Mouse (Mus musculus): ENCODE data around the gene Pnmal2.
"Not testable (repeated sequence)": the region's sequence is repeated elsewhere in the genome, so short reads cannot be mapped to it uniquely, and the experiment has no call there.

Gene Pnmal2

DNA sequence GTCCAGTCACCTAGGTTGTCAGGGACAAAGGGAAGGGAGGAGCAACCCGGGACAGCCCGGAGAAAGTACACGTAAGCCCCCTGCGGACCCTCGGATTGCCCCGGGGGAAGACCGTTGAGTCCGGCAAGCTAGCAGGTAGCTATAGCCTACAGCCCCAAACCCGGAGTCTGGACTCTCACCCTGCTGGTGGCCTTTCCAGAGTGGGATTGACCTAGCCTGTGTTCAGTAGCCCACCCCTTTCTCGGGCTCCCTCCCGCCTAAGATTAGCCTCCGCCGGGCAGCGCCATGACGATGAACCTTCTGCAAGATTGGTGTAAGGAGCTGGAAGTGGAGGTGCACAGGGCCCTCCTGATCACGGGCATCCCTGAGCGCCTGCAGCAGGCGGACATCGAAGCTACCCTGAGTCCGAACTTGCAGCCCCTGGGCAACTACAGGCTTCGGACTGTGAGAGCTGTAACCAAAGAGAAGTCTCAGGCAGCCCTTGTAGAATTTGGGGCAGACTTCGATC is 380 bp downstream of the Pnmal2 start:
- DNase-seq (ENCODE audit: low spot score in 2 of 2) = no peak

DNA sequence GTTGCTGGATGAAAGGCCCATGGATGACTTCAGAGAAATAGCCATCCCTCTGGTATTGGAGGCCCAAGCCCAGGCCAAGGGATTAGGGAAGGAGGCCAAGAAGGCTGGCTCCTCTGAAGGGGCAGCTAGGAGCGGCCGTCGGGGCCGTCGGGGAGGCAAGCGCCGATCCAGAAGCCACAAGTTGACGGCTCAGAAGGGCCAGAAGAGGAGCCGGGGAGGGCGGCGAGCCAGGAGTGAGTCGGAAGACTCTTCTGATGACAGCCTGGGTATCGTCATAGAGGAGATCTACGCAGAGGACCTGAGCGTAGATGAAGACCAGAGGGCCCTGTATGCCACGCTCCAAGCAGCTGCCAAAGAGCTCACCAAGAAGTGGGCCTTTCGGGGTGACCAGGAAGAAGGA is 937 bp downstream of the Pnmal2 start:
- DNase-seq (ENCODE audit: low spot score in 2 of 2) = no peak

DNA sequence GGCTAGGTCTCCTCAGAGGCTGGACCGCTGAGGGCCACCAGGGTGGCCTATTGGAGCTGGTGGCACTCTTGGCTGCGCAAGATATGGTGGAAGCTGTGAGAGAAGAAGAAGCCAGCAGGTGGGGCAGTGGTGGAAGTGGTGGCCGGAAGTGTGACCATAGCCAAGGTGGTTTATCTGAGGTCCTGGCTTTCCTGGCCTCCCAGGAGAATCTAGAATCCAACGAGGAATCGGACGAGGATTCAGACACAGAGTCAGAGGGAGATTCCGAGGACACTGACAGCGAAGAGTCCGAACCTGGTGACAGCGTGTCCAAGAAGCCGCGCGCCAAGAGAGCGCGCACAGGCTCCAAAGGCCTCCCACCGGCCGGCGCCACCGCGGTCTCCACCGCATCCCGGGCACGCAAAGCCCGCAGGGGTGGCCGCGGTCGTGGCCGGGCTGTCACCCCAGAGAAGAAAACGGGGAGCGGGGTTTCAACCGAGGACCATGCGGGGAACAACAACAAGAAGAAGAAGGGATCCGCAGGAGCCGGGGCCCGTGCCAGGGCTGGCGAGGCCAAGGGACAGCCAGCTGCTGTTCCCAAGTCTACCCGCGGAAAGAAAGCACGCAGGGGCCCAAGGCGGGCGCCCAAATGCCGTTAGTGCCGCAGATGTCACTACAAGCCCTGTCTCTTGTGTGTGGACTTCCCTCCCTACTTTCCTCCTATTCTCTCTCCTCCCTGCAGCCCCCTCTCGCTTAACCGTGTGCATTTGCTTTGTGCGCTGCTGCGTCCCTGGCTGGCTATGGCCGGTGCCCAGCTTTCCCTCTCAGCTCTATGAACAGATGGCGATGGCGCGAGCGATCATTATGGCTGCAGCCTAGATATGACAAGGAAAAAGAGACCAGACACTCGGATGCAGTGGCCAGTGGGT is 2.2 kb downstream of the Pnmal2 start:
- no peak for DNase-seq (ENCODE audit: low spot score in 2 of 2)

DNA sequence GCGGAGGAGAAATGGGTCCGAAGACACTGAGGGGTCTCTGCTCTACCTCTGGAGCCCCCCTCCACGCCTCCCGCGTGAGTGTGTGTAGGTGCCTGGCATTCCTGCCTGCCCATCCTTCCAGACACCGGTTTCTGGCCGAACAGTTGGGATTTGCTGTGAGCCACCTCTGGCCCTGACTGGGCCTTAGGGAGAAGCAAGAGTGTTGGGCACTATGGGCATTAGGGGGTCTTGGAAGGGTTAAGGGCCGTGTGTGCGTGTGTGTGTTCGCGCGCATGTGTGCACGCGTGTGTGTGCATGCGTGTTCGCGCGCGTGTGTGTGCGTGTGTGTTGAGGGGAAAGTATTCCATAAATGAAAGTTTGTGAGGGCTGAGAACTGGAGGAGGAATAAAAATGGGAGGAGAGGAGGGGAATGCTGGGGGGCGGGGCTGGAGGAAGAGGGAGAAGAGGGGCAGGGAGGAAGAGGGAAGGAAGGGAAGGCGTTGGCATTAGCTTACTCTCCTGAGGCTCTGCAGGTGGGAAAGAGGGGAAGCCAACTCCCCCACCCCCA is 2.9 kb downstream of the Pnmal2 start:
- DNase-seq (ENCODE audit: low spot score in 2 of 2) = no peak

DNA sequence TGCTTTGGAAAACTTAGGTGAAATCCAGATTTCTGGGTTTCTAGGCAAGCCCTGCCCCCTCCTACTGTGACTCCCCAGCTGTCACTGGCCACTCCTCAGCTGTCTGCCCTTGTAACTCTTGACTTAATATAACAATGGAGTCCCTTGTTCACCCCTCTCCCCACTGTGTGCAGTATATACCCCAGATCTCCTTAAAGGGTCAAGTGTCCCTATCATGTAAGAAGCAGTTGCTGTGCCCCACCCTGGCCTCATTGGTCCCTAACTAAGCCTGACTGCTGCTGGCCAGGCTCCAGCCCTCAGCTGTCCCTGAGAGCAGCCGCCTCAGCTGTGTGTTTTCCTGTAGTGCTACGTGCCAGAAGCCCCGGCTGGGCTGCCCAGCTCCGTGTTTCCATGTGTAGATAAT is 3.5 kb downstream of the Pnmal2 start:
- DNase-seq (ENCODE audit: low spot score in 2 of 2) = no peak

DNA sequence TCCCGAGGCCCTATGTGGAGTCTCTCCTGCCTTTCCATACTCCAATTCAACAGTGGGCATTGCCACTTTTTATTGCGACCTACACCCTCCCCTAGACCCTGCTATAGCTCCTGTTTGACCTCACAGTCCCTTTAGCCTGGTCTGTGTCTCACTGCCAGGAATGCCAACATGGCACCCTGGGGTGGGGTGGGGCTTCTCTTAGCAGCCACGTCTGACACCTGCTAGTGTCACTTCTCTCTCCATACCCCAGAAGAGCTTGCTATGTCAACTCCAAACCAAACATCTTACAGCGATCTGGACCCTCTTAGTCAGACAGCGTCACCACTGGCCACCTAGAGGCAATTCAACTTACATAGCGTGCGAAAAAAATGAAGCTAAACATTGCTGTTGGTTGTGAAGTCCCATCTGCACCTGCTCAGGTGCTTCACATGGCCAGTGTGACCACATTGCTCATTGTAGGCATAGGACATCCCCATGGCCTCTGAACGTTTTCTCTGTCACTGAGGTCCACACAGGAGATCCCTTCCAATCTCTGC is 4.5 kb downstream of the Pnmal2 start:
- no peak for DNase-seq (ENCODE audit: low spot score in 2 of 2)

DNA sequence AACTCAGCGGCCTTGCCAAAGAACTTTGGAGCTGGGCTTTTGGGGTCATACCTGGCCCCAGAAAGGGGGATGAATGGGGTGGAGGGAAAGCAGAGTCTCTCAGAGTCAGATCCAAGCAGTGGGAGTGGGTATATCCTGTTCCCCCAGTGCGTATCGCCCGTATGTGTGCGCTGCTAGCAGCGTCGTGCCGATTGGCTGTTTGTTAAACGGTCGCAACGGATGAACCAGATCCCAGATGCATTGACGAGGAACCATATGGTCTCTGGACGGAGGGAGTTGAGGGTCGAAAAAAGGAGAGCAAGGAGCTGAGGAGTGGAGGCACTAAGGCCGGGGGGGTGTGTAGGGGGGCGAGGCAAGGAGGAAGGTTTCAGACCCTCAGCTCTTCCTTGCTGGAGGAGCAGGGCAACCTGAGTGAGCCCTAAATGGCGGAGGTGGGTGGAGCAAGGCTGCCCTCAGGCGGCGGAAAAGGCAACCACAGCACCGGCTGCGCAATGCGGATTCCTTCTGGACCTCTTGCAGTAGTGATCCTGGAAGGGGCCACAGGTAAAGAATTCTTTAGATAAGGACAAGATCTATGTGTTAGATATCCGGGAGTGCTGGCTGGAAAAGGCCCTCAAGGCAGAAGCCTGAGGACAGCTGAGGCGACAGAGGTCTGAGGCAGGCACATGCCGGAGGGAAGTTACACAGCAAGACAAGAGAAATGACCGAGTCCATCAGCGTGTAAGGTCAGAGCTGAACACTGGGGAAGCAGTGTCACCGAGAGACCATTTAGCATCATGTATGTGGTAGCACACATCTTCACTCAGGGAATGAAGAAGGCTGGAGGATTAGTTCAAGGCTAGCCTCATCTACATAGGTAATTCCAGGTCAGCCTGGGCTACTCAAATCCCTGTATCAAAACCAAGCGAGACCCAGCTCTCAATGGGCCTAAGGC is 5.7 kb downstream of the Pnmal2 start:
- DNase-seq (ENCODE audit: low spot score in 2 of 2) = peak; percentile 49 to 50

DNA sequence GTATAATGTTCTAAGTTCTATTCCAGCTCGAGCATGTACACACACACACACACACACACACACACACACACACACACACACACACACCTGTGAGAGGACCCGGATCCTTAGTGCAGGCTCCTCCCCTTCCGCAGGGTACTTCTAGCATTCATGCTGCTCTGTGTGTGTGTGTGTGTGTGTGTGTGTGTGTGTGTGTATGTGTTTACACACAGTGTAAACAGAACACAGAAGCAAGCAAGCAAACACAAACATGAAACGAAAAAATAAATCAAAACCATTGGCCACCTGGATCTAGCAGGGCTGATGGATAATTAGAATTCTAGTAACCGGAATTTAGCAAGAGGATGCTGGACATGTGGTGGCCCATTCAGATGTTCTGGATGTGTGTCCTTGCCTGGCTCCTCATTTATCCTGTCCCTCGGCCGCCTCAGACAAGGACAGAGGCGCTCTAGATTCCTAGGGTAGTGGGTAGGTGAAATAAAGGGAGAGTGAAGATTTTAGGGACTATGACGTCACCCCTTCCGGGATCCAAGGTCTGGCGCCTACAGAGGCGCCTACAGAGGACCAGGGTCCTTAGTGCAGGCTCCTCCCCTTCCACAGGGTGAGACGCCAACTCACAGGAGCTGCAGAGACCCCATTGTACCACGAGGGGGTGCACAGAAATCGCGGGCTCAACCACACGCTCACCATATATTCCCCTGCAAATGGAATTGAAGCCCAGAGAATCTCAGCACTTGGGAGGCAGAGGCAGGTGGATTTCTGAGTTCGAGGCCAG is 6.6 kb downstream of the Pnmal2 start:
- peak; percentile 66 to 72 for DNase-seq (ENCODE audit: low spot score in 2 of 2)

DNA sequence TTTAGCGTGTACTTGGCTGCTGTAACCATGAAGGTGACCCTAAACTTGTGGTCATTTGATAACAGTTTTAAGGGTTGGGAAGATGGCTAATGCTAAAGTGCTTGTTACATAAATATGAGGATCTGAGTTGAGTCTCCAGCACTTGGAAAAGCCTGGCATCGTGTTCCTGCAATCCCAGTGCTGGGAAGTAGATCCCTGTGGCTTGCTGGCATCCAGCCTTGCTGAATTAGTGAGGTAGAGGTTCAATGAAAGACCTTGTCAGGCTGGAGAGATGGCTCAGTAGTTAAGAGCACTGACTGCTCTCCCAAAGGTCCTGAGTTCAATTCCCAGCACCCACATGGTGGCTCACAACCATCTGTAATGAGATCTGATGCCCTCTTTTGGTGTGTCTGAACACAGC is 9.3 kb downstream of the Pnmal2 start:
- not testable (repeated sequence) for DNase-seq (ENCODE audit: low spot score in 2 of 2)

DNA sequence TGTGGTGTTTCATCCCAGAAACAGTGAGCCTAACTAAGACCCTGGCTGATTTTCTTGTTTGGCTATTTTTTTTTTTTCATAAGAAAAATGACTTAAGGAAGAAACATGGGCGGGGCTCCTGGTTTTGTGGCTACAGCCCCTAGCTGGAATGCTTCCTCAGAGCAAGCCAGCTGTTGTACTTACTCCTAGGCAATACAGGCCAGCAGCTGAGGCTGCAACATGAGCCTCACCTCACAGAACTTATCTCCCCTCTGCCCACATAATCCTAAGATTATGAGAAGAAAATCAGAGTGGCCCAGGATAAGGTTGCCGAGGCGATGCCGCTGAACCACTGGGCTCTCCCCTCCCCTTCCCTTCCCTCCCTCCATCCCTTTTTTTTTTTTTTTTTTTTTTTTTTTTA is 11.2 kb downstream of the Pnmal2 start:
- no peak for DNase-seq (ENCODE audit: low spot score in 2 of 2)

DNA sequence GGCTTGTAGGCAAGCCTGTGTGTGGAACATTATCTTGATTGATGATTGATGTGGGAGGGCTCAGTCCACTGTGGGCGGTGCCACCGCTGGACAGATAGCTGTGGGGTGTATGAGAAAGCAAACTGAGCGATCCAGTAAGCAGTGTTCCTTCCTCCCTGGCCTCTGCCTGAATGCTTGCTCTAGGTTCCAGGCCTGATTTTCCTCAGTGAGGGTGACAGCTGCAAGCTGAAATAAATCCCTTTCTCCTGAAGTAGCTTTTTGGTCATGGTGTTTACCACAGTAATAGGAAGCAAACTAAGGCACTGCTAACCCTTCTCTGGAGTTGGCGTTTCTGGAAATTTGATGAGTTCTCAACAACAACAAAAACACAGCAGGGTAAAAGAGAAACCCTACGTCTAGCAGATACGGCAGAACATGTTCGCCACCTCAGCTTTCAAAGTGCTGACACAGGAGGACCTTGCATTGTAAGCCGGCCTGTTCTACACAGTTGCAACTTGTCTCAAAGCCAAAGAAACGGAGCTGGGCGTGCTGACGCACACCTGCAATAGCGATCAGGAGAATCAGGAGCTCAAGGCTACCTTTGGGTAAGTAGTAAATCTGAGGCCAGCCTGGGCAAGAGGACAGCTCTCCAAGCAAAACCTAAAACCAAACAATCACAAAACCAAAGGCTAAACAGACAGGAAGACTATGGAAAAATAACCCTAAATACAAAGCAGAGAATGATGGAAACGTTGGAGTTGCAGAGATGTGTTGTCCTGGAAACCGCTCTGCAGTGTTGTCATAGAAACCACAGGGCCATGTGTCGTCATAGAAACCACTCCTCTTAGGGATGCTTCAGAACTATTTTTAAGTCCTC is 12.2 kb downstream of the Pnmal2 start:
- DNase-seq (ENCODE audit: low spot score in 2 of 2) = no peak

DNA sequence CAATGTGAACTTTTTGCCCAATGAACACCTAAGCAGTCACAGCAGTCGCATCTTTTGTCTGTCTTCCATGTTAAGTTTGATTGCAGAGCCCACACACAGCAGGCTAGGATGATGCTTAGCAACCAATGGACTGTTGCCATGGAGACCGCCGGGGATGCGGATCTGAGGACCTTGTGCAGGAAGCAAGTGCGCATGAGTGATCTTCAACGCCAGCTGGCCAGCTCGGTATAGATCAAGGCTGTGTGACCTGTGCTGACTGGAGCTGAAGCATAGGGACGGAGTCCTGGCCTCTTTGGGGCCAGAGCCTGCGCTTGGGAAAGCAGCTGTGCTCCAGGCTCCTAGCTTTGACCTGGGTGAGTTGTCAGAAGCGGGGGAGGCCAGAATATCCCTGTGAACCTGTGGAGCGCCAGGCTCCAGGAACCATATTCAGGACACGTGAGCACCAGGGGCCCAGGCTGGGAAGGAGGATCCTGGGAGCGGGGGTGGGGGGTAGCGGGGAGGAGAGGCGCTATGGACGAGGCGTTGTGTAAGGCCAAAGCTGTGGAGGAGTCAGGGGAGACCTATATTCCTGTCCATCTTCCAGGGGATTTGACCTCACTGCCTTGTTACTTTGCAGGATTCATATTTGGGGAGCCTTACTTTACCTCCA is 15.2 kb downstream of the Pnmal2 start, which contains the start of gene Pnmal1:
Gene Pnmal1 (plus strand): TSS at position 141 of the 649 bp plus-strand sequence.
- no peak for DNase-seq (ENCODE audit: low spot score in 2 of 2)

DNA sequence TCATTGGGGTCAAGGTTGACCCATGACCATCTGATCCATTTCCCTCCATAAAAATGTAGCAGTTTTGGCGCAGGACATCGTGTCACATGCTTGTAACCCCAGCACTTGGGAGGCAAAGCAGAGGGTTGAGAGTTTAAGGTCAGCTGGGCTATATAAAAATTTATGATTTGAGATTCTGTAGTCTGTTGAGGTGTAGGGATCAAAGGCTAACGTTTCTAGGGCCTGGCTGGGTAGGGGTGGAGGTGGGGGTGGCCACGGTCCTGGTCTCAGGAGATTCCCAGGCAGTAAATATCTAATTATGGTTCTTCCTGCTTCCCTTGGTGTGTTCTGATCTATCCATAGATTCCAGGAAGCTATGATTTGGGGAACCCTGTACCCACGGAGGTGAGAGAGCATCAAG is 17.2 kb downstream of the Pnmal2 start:
- DNase-seq (ENCODE audit: low spot score in 2 of 2) = no peak

DNA sequence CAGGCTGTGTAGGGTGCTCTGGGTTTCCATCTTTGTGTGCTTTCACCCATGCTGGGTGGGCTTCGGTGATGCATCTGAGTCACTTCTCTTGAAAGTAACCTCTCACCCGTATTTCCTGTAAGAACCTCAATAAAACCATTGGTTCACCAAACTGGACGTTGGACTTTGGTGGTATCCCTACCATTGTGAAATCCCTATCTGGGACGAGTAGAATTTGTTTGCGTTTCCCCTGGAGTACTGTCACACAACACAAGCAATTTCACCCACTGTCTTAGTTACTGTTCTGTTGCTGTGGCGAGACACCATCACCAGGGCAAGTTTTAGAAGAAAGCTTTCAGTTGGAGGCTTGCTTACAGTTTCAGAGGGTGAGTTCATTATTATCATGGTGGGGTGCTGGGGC is 23.9 kb downstream of the Pnmal2 start:
- DNase-seq (ENCODE audit: low spot score in 2 of 2) = no peak

DNA sequence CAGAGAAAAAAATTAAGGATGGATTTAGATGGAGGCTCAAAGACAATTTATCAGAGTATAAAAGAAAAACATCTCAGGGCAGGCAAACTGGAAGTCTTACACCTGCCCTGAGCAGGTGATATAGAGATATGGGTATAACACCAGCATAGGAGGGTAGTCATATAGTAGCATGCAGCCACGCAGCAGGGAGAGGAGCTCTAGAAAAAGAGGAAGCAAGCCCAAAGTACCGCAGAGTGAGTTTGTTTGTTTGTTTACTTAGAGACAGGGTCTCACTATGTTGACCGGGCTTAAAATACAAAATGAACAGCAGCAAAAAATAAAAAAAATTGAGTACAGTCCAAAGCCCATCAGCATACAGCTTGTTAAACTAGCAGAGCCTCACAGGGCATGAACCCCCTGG is 26.7 kb downstream of the Pnmal2 start:
- DNase-seq (ENCODE audit: low spot score in 2 of 2) = no peak

DNA sequence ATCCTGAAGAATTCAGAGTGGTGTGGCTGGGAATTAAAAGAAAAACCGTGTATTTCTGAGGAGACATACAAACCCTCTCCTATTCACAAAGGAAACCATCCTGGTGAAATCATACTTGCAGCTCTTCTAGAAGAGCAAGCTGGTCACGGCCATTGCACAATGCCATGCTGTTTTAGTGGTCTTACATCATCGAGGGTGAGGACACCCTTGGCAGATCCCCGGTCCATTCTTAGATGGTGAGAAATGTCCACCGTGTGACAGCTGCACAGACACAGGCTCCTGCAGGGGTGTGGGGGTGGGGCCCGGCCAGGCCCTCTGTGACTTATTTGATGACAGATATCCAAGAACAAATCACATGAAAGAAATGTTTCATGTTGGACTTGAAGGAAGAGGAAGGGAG is 29.5 kb downstream of the Pnmal2 start:
- no peak for DNase-seq (ENCODE audit: low spot score in 2 of 2)

DNA sequence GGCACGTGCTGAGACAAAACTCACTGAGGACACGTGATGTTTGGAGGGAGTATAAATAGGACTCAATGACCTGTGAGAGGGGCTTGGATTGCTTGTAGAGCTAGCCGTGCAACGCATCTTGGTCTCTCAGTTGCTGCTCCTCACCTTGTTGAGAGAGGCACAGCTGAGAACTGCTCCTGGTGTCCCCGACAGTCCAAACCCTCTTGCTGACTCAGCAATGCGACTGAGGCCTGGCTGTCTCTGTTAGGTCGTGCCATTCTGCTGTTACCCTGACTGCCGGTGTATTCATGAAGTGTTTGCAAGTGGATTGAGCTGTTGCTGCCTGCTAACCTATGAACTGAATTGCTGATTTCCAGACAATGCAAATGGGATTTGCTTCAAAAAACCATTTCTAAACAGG is 31.8 kb downstream of the Pnmal2 start:
- DNase-seq (ENCODE audit: low spot score in 2 of 2) = no peak

DNA sequence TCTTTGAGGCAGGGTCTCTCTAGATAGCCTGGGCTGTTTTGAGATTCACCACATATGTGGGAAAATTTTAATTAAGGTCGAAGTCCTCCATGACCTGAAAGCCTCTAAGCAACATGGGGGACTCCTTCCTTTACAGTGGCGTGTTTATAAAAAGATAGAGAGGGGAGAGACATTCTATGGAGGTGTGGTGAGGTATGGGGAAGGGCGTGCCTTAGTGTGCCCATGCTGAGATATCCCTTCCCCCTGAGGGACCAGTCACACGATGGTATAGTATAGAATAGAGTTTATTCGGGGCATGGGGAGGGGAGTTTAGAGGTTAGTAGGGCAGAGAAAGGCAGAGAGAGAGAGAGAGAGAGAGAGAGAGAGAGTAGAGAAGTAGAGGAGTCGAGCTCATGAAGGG is 33.7 kb downstream of the Pnmal2 start:
- peak in 1 of 2 experiments; percentile 18 for DNase-seq (ENCODE audit: low spot score in 2 of 2)

DNA sequence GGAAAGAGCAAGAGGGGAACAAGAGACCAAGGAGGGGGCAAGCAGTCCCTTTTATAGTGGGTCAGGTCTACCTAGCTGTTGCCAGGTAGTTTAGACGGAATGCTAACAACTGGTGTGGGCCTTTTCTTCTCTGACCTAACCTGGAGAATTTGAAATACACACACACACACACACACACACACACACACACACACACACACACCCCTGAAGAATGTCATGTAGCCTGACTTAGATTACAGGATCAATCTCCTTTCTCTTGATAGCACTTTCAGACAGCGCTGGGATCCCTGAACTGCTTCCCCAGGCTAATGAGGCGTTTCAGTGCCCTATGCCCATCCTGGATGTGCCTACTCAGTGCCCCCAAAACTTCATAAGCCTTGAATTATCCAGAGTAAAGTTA is 34.1 kb downstream of the Pnmal2 start:
- DNase-seq (ENCODE audit: low spot score in 2 of 2) = no peak

DNA sequence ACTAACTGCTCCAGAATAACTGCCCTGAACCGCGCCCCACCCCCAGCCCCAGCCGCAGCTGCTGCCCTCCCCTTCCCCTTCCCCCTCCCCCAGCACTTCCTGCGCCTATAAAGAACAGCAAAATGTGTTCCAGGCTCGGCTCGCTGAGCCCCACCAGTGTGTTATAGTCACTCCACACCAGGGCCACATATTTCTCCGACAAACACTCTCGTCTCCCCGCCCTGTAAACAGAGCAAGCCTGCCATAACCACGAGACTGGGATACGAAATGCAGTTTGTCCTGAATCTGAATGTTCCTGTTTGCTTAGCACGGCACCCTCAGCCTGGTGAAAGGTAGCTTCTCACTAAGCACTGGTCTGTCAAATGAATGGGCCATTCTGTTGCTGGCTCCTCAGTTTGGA is 35.9 kb downstream of the Pnmal2 start:
- DNase-seq (ENCODE audit: low spot score in 2 of 2) = peak; percentile 50 to 53
